Mouse (Mus musculus): Measurements from ENCODE around the gene Tpst1. TPM values are rescaled to one million over a fixed set of nuclear protein-coding genes. Genes with fewer than 3 reads are reported as not detected.
A peak's percentile ranks its signal among the peaks of the same experiment; 100 is the strongest.

Tpst1 gene
- polyA plus RNA-seq, 1 experiment = 10.9 TPM

- no peak for DNase-seq (ENCODE audit: low read depth in 1 of 2, low spot score in 2 of 2)
- no peaks in the 10 kb centered on the region for H3K27me3 ChIP-seq (ENCODE audit: control insufficient read depth, insufficient read depth, low read length)
- peaks cover 8% of the 10 kb centered on the region for H3K36me3 ChIP-seq (ENCODE audit: control insufficient read depth, insufficient read depth, low read length)
- no peaks in the 10 kb centered on the region for H3K4me1 ChIP-seq (ENCODE audit: control insufficient read depth, insufficient read depth, insufficient read length)
- no peak overlapping the region; the same call in 1 of the 2 replicates for H3K27ac ChIP-seq (ENCODE audit: insufficient read depth, low read length)
- 92% methylated on average over 12 of the region's 12 CpGs for WGBS
- TF ChIP-seq POLR2A (IDR thresholded peaks at IDR 0.05; ENCODE audit: low read depth, low read length) = no peak
- no peak overlapping the region for H3K4me3 ChIP-seq (ENCODE audit: extremely low read depth, insufficient read depth, insufficient read length)
Measured at GRCm38 (mm10) chr5:130110632-130111464, 37.7 kb downstream of the Tpst1 start.

GRCm38 (mm10) chr5:130112653-130113052 is 39.5 kb downstream of the Tpst1 start:
- DNase-seq (ENCODE audit: low read depth in 1 of 2, low spot score in 2 of 2) = no peak
- Histone ChIP-seq H3K27ac (ENCODE audit: insufficient read depth, low read length) (no peak overlapping the region), H3K4me3 (ENCODE audit: extremely low read depth, insufficient read depth, insufficient read length) (no peak overlapping the region), H3K27me3 (ENCODE audit: control insufficient read depth, insufficient read depth, low read length) (no peaks in the 10 kb centered on the region), H3K36me3 (ENCODE audit: control insufficient read depth, insufficient read depth, low read length) (peaks cover 14% of the 10 kb centered on the region), H3K4me1 (ENCODE audit: control insufficient read depth, insufficient read depth, insufficient read length) (no peaks in the 10 kb centered on the region)
- no peak for TF ChIP-seq CTCF (IDR thresholded peaks at IDR 0.05; ENCODE audit: extremely low read depth, insufficient read depth, insufficient read length, insufficient replicate concordance)
- no peak for TF ChIP-seq POLR2A (IDR thresholded peaks at IDR 0.05; ENCODE audit: low read depth, low read length)

- TF ChIP-seq POLR2A (IDR thresholded peaks at IDR 0.05; ENCODE audit: low read depth, low read length) (no peak), CTCF (IDR thresholded peaks at IDR 0.05; ENCODE audit: extremely low read depth, insufficient read depth, insufficient read length, insufficient replicate concordance) (no peak)
- H3K4me3 ChIP-seq (ENCODE audit: extremely low read depth, insufficient read depth, insufficient read length) = no peak overlapping the region
- no peaks in the 10 kb centered on the region for H3K27me3 ChIP-seq (ENCODE audit: control insufficient read depth, insufficient read depth, low read length)
- H3K4me1 ChIP-seq (ENCODE audit: control insufficient read depth, insufficient read depth, insufficient read length) = no peaks in the 10 kb centered on the region
- no peak overlapping the region for H3K27ac ChIP-seq (ENCODE audit: insufficient read depth, low read length)
- 81% methylated on average over 12 of the region's 12 CpGs for WGBS
- peaks cover 10% of the 10 kb centered on the region for H3K36me3 ChIP-seq (ENCODE audit: control insufficient read depth, insufficient read depth, low read length)
- DNase-seq (ENCODE audit: low read depth in 1 of 2, low spot score in 2 of 2) = no peak
Measured at GRCm38 (mm10) chr5:130116116-130116515, 43.0 kb downstream of the Tpst1 start.

- TF ChIP-seq CTCF (IDR thresholded peaks at IDR 0.05; ENCODE audit: extremely low read depth, insufficient read depth, insufficient read length, insufficient replicate concordance) (no peak), POLR2A (IDR thresholded peaks at IDR 0.05; ENCODE audit: low read depth, low read length) (no peak)
- DNase-seq (ENCODE audit: low read depth in 1 of 2, low spot score in 2 of 2) = no peak
- no peaks in the 10 kb centered on the region for H3K27me3 ChIP-seq (ENCODE audit: control insufficient read depth, insufficient read depth, low read length)
- WGBS = 95% methylated on average over 7 of the region's 7 CpGs
- H3K27ac ChIP-seq (ENCODE audit: insufficient read depth, low read length) = no peak overlapping the region
- H3K4me1 ChIP-seq (ENCODE audit: control insufficient read depth, insufficient read depth, insufficient read length) = no peaks in the 10 kb centered on the region
- no peak overlapping the region for H3K4me3 ChIP-seq (ENCODE audit: extremely low read depth, insufficient read depth, insufficient read length)
- H3K36me3 ChIP-seq (ENCODE audit: control insufficient read depth, insufficient read depth, low read length) = peaks cover 10% of the 10 kb centered on the region
Measured at GRCm38 (mm10) chr5:130116857-130117256, 43.7 kb downstream of the Tpst1 start.

- no peak for DNase-seq (ENCODE audit: low read depth in 1 of 2, low spot score in 2 of 2)
- TF ChIP-seq POLR2A (IDR thresholded peaks at IDR 0.05; ENCODE audit: low read depth, low read length) = no peak
- TF ChIP-seq CTCF (IDR thresholded peaks at IDR 0.05; ENCODE audit: extremely low read depth, insufficient read depth, insufficient read length, insufficient replicate concordance) = no peak
- H3K4me1 ChIP-seq (ENCODE audit: control insufficient read depth, insufficient read depth, insufficient read length) = no peaks in the 10 kb centered on the region; the same call in 1 of the 2 replicates
- H3K36me3 ChIP-seq (ENCODE audit: control insufficient read depth, insufficient read depth, low read length) = peaks cover 12% of the 10 kb centered on the region
- 89% methylated on average over 6 of the region's 6 CpGs for WGBS
- H3K27me3 ChIP-seq (ENCODE audit: control insufficient read depth, insufficient read depth, low read length) = no peaks in the 10 kb centered on the region
- H3K27ac ChIP-seq (ENCODE audit: insufficient read depth, low read length) = no peak overlapping the region
- no peak overlapping the region for H3K4me3 ChIP-seq (ENCODE audit: extremely low read depth, insufficient read depth, insufficient read length)
Measured at GRCm38 (mm10) chr5:130117932-130118331, 44.8 kb downstream of the Tpst1 start.

GRCm38 (mm10) chr5:130119236-130119635 is 46.1 kb downstream of the Tpst1 start:
- Histone ChIP-seq H3K27ac (ENCODE audit: insufficient read depth, low read length) (0 out of 2 replicates have a peak overlapping the region, but pooled peaks have one; percentile 47), H3K27me3 (ENCODE audit: control insufficient read depth, insufficient read depth, low read length) (no peaks in the 10 kb centered on the region), H3K4me1 (ENCODE audit: control insufficient read depth, insufficient read depth, insufficient read length) (no peaks in the 10 kb centered on the region; the same call in 1 of the 2 replicates), H3K36me3 (ENCODE audit: control insufficient read depth, insufficient read depth, low read length) (peaks cover 14% of the 10 kb centered on the region), H3K4me3 (ENCODE audit: extremely low read depth, insufficient read depth, insufficient read length) (no peak overlapping the region)
- DNase-seq (ENCODE audit: low read depth in 1 of 2, low spot score in 2 of 2) = no peak
- TF ChIP-seq CTCF (IDR thresholded peaks at IDR 0.05; ENCODE audit: extremely low read depth, insufficient read depth, insufficient read length, insufficient replicate concordance) (no peak), POLR2A (IDR thresholded peaks at IDR 0.05; ENCODE audit: low read depth, low read length) (no peak)
- 86% methylated on average over 3 of the region's 3 CpGs for WGBS

All from spleen, adult 2 months (tissue).